Mouse (Mus musculus) kidney, postnatal 4 days (tissue): ENCODE results near the gene Ecpas.

ENCODE experiments used
- DNase-seq, 2 experiments: peaks; one replicate each; pipeline ENCODE4 v3.0.0; 2021; ENCODE audit warnings: mixed read lengths in 2 of 2

Ecpas gene

GRCm38 (mm10) chr4:58912629-58913335 is at the start of gene Ecpas:
Gene Ecpas (minus strand): TSS chr4:58912749.
- peak; percentile 83 to 90 for DNase-seq

GRCm38 (mm10) chr4:58961719-58962118 is 49.2 kb upstream of the Ecpas start:
- DNase-seq: no peak

GRCm38 (mm10) chr4:58952630-58953029 is 40.1 kb upstream of the Ecpas start:
- DNase-seq: no peak

GRCm38 (mm10) chr4:58948391-58948790 is 35.8 kb upstream of the Ecpas start:
- no peak for DNase-seq

GRCm38 (mm10) chr4:58944695-58945094 is 32.1 kb upstream of the Ecpas start:
- DNase-seq: no peak

- DNase-seq: no peak
Measured at GRCm38 (mm10) chr4:58944206-58944553, 31.6 kb upstream of the Ecpas start.

- peak; percentile 93 to 94 for DNase-seq
Measured at GRCm38 (mm10) chr4:58943420-58944205, 31.1 kb upstream of the Ecpas start, which contains the start of gene Zkscan16. Gene Zkscan16 (plus strand): TSS chr4:58943628.

GRCm38 (mm10) chr4:58942942-58943341 is 30.4 kb upstream of the Ecpas start:
- no peak for DNase-seq

- no peak for DNase-seq
Measured at GRCm38 (mm10) chr4:58941638-58942037, 29.1 kb upstream of the Ecpas start.

- DNase-seq: no peak
Measured at GRCm38 (mm10) chr4:58935846-58936245, 23.3 kb upstream of the Ecpas start.

GRCm38 (mm10) chr4:58934746-58935476 is 22.4 kb upstream of the Ecpas start:
- peak; percentile 39 to 59 for DNase-seq

GRCm38 (mm10) chr4:58934308-58934707 is 21.8 kb upstream of the Ecpas start:
- DNase-seq: no peak

- DNase-seq: no peak
Measured at GRCm38 (mm10) chr4:58932541-58932940, 20.0 kb upstream of the Ecpas start.

- no peak for DNase-seq
Measured at GRCm38 (mm10) chr4:58927661-58928060, 15.1 kb upstream of the Ecpas start.

- DNase-seq: no peak
Measured at GRCm38 (mm10) chr4:58926120-58926519, 13.6 kb upstream of the Ecpas start.

- no peak for DNase-seq
Measured at GRCm38 (mm10) chr4:58925664-58926063, 13.1 kb upstream of the Ecpas start.

GRCm38 (mm10) chr4:58923933-58924332 is 11.4 kb upstream of the Ecpas start:
- no peak for DNase-seq

GRCm38 (mm10) chr4:58915081-58915826 is 2.7 kb upstream of the Ecpas start:
- no peak for DNase-seq

- no peak for DNase-seq
Measured at GRCm38 (mm10) chr4:58913336-58914026, 932 bp upstream of the Ecpas start.

- DNase-seq: peak; percentile 75 to 82
Measured at GRCm38 (mm10) chr4:58911831-58912628, 519 bp downstream of the Ecpas start.
